Mouse (Mus musculus): Measurements from ENCODE around the gene Spns3.

DNA sequence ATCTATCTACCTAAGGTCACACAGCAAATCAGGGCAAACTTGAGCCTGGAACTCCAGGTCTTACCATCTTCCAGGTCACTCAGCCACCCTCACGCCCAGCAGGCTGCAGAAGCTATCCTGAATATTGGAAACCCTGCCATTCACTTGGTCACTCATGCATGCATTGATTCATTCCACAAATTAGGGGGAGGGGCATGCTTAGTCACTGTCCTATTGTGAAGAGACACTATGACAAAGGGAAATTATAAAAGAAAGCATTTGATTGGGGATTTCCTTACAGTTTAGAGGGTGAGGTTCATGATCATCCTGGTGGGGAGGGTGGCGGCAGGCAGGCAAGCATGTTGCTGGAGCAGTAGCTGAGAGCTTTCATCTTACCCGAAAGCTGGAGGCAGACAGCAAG lies 85.5 kb downstream of the Spns3 start:
- TF ChIP-seq POLR2A (IDR thresholded peaks at IDR 0.05; ENCODE audit: borderline replicate concordance, low read depth, low read length) = no peak
- no peak for TF ChIP-seq CTCF (IDR thresholded peaks at IDR 0.05; ENCODE audit: low read depth, low read length)

Measured in bone marrow macrophage, adult 2 months (primary cell).